ENCODE assay signal across 14 mouse cellular contexts in the genomic region with DNA sequence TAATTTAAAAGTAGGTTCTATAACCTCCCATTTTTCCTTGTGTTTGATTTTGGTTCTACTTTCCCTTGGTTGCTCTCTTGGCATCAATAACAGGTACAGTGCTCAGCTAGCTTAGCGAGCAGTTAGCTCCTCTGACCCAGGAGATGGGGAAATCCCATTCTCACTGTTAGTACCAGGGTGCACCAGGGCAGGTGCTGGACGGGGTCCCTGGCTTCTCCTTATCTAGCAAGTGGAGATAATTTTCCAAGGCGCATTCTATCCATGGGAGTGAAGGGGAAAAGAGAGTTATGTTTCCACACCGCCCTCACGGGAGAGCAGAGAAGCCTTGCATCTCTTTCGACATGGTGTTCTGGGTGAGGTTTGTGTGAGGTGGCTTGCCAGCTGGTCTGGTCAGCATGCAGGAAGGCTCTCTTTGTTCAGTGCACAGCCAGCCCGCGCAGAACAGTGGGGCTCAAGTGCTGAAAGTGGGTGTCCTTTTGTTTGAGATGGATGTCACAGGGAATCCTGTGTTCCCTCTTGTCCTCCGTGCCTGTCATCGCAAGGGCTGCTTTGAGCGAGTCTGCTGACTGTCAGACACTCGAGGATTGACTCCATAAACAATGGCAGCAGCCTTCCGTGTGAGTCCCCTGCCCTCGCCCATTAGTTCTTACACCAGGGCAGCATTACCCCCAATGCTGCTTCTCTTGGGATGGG.
DNase-seq lines count a peak whose midpoint lies in the region; ATAC-seq and TF ChIP-seq lines count a peak whose summit lies in the region.
"Had no signal": no experiment of that assay in that cellular context is flagged by ENCODE, and none has a peak within 500 bp of the region (broad histone marks: within the 10 kb centered on the region; RNA-seq: fewer than 3 reads in every experiment).

No protein-coding gene starts in this region.

- H3K4me2 ChIP-seq in hindbrain, postnatal 0 days (ENCODE audit: low read depth, low read length), result no peak overlapping the region
- no peak overlapping the region for H3K4me2 ChIP-seq in midbrain, embryonic 11.5 days
- H3K4me2 ChIP-seq in midbrain, embryonic 15.5 days, result no peak overlapping the region
- 0 out of 2 replicates have a peak overlapping the region, but pooled peaks have one; percentile 0 for H3K4me2 ChIP-seq in hindbrain, embryonic 14.5 days (replicated peaks)

- H3K4me1 ChIP-seq in hindbrain, embryonic 10.5 days (replicated peaks), result peaks cover 53% of the 10 kb centered on the region
- peaks cover 22% of the 10 kb centered on the region; the same call in 1 of the 2 replicates for H3K4me1 ChIP-seq in hindbrain, postnatal 0 days (ENCODE audit: insufficient read depth, low read length)
- H3K4me1 ChIP-seq in midbrain, embryonic 11.5 days (ENCODE audit: control insufficient read depth, insufficient read depth, low read length), result peaks cover 19% of the 10 kb centered on the region
- peaks cover 52% of the 10 kb centered on the region for H3K4me1 ChIP-seq in midbrain, embryonic 15.5 days
- peaks cover 54% of the 10 kb centered on the region for H3K4me1 ChIP-seq in hindbrain, embryonic 14.5 days (replicated peaks; ENCODE audit: control insufficient read depth, insufficient read depth, low read length)

- WGBS in hindbrain, embryonic 10.5 days, result 46% methylated on average over 14 of the region's 14 CpGs
- 38% methylated on average over 14 of the region's 14 CpGs for WGBS in hindbrain, postnatal 0 days
- WGBS in midbrain, embryonic 11.5 days, result 55% methylated on average over 14 of the region's 14 CpGs
- WGBS in midbrain, embryonic 15.5 days, result 45% methylated on average over 14 of the region's 14 CpGs
- WGBS in hindbrain, embryonic 14.5 days, result 42% methylated on average over 14 of the region's 14 CpGs

- H3K27ac ChIP-seq in hindbrain, embryonic 10.5 days, result peak overlapping the region; percentile 60
- no peak overlapping the region for H3K27ac ChIP-seq in hindbrain, postnatal 0 days
- no peak overlapping the region for H3K27ac ChIP-seq in midbrain, embryonic 11.5 days (ENCODE audit: low read depth, low read length)
- no peak overlapping the region for H3K27ac ChIP-seq in midbrain, embryonic 15.5 days
- no peak overlapping the region for H3K27ac ChIP-seq in hindbrain, embryonic 14.5 days

- no peak for TF ChIP-seq CTCF in hindbrain, postnatal 0 days (IDR thresholded peaks at IDR 0.05; ENCODE audit: low read depth)

- peak; percentile 18 for DNase-seq in embryo, embryonic 10 days (ENCODE audit: low spot score)
- DNase-seq in embryo, embryonic 10.5 days (ENCODE audit: low spot score), result no peak
- DNase-seq in hindbrain, embryonic 10.5 days (ENCODE audit: low spot score), result no peak
- DNase-seq in hindbrain, postnatal 0 days (ENCODE audit: low spot score), result no peak
- DNase-seq in midbrain, embryonic 11.5 days (ENCODE audit: low spot score, missing footprints), result peak; percentile 86
- DNase-seq in hindbrain, embryonic 14.5 days (ENCODE audit: low spot score), result no peak
- DNase-seq in thymus, postnatal 14 days, result no peak
- DNase-seq: cerebellum, adult 18-20 months; forebrain, postnatal 0 days; gastrocnemius, postnatal 36 days; liver; lung, adult 2 months had no signal

- H3K27me3 ChIP-seq in hindbrain, embryonic 10.5 days (ENCODE audit: insufficient read depth, poor library complexity, severe bottlenecking), result peaks cover 8% of the 10 kb centered on the region
- H3K27me3 ChIP-seq in hindbrain, postnatal 0 days (ENCODE audit: insufficient read depth, low read length), result no peaks in the 10 kb centered on the region
- H3K27me3 ChIP-seq in midbrain, embryonic 11.5 days (ENCODE audit: control insufficient read depth, insufficient read depth, low read length), result no peaks in the 10 kb centered on the region
- H3K27me3 ChIP-seq in midbrain, embryonic 15.5 days (replicated peaks), result no peaks in the 10 kb centered on the region
- H3K27me3 ChIP-seq in hindbrain, embryonic 14.5 days (ENCODE audit: control insufficient read depth, insufficient read depth, low read length), result no peaks in the 10 kb centered on the region
- H3K27me3 ChIP-seq: Patski had no signal

- H3K36me3 ChIP-seq in hindbrain, embryonic 10.5 days, result peaks cover 19% of the 10 kb centered on the region
- no peaks in the 10 kb centered on the region for H3K36me3 ChIP-seq in hindbrain, postnatal 0 days (ENCODE audit: insufficient read depth, low read length)
- no peaks in the 10 kb centered on the region; the same call in 1 of the 2 replicates for H3K36me3 ChIP-seq in midbrain, embryonic 11.5 days (ENCODE audit: control insufficient read depth, insufficient read depth, low read length)
- peaks cover 10% of the 10 kb centered on the region; the same call in 1 of the 2 replicates for H3K36me3 ChIP-seq in midbrain, embryonic 15.5 days (replicated peaks)
- H3K36me3 ChIP-seq in hindbrain, embryonic 14.5 days (replicated peaks; ENCODE audit: control insufficient read depth, insufficient read depth), result peaks cover 14% of the 10 kb centered on the region; the same call in 1 of the 2 replicates

- no peak; the same call in 1 of the 2 replicates for ATAC-seq in hindbrain, postnatal 0 days
- 0 out of 2 replicates have a peak, but pooled peaks have one; percentile 16 for ATAC-seq in midbrain, embryonic 11.5 days (ENCODE audit: low FRiP score)
- ATAC-seq in midbrain, embryonic 15.5 days (replicated peaks), result no peak
- no peak for ATAC-seq in hindbrain, embryonic 14.5 days (ENCODE audit: low FRiP score)
- ATAC-seq: forebrain, postnatal 0 days; Patski had no signal

- no peak overlapping the region for H3K9ac ChIP-seq in hindbrain, postnatal 0 days (replicated peaks; ENCODE audit: low read length)
- no peak overlapping the region for H3K9ac ChIP-seq in midbrain, embryonic 11.5 days (ENCODE audit: low read length)
- H3K9ac ChIP-seq in midbrain, embryonic 15.5 days, result no peak overlapping the region
- no peak overlapping the region for H3K9ac ChIP-seq in hindbrain, embryonic 14.5 days
- H3K9ac ChIP-seq: forebrain, postnatal 0 days had no signal

- no peak overlapping the region for H3K4me3 ChIP-seq in hindbrain, embryonic 10.5 days
- no peak overlapping the region for H3K4me3 ChIP-seq in hindbrain, postnatal 0 days (ENCODE audit: low read length)
- H3K4me3 ChIP-seq in midbrain, embryonic 11.5 days (ENCODE audit: low read depth, low read length), result no peak overlapping the region
- no peak overlapping the region for H3K4me3 ChIP-seq in midbrain, embryonic 15.5 days
- H3K4me3 ChIP-seq in hindbrain, embryonic 14.5 days (replicated peaks; ENCODE audit: low read length), result no peak overlapping the region

- peaks cover 14% of the 10 kb centered on the region for H3K9me3 ChIP-seq in hindbrain, embryonic 10.5 days
- no peaks in the 10 kb centered on the region for H3K9me3 ChIP-seq in hindbrain, postnatal 0 days (ENCODE audit: low read length)
- peaks cover 6% of the 10 kb centered on the region; the same call in 1 of the 2 replicates for H3K9me3 ChIP-seq in midbrain, embryonic 11.5 days (ENCODE audit: control insufficient read depth, low read length)
- peaks cover 5% of the 10 kb centered on the region; the same call in 1 of the 2 replicates for H3K9me3 ChIP-seq in midbrain, embryonic 15.5 days
- H3K9me3 ChIP-seq in hindbrain, embryonic 14.5 days (ENCODE audit: control insufficient read depth, low read length), result peaks cover 7% of the 10 kb centered on the region; the same call in 1 of the 2 replicates

Comparison
In these comparisons a context has a peak if more than half of its experiments do, and no peak if none do; other contexts are left out.
1. DNase-seq: peak in embryo, embryonic 10 days (single experiment) and midbrain, embryonic 11.5 days (single experiment); none in embryo, embryonic 10.5 days (single experiment), hindbrain, embryonic 10.5 days (single experiment), hindbrain, postnatal 0 days (single experiment), hindbrain, embryonic 14.5 days (single experiment) and thymus, postnatal 14 days (single experiment).